Mouse (Mus musculus): ENCODE measurements around the gene Prtn3. TPM values are rescaled to one million over a fixed set of nuclear protein-coding genes. Genes with fewer than 3 reads are reported as not detected.

Prtn3 gene
- total RNA-seq, 1 experiment: 1.3 TPM

DNA sequence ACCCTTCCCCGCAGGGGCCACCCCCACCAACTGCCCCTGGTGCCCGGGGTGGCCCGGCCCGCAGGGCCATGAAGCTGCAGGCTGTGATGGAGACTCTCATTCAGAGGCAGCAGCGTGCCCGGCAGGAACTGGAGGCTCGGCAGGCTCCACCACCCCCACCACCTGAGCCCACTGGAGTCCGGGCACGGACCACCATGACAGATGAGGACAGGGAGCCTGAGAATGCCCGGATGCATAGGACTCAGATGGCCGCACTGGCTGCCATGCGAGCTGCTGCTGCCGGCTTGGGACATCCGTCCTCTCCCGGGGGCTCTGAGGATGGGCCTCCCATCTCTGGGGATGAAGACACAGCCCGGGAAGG is 56.5 kb downstream of the Prtn3 start:
- peaks cover 0 to 8% of the 10 kb centered on the region in 2 experiments; a peak in 1 of 4 replicates for H3K4me1 ChIP-seq (ENCODE audit: control insufficient read depth in 2 of 2, insufficient read depth in 2 of 2, low read length in 2 of 2, poor library complexity in 1 of 2)
- H3K4me3 ChIP-seq (ENCODE audit: insufficient read depth in 1 of 2, low read depth in 1 of 2, low read length in 2 of 2, poor library complexity in 1 of 2, severe bottlenecking in 1 of 2): no peak overlapping the region
- H3K9ac ChIP-seq (ENCODE audit: insufficient read depth, low read depth, low read length, poor library complexity, severe bottlenecking): no peak overlapping the region
- in situ Hi-C loops (cut with MboI; ENCODE audit: low sequenced_read_pairs in 2 of 2, unreplicated experiment in 2 of 2): no loop called here
- TF ChIP-seq MAFK (IDR thresholded peaks at IDR 0.05; ENCODE audit: insufficient read depth, low read depth, low read length) (no peak), ZC3H11A (IDR thresholded peaks at IDR 0.05; ENCODE audit: borderline replicate concordance, low read depth, low read length) (no peak), HCFC1 (IDR thresholded peaks at IDR 0.05; ENCODE audit: borderline replicate concordance, insufficient read depth, low read length) (no peak), ZNF384 (IDR thresholded peaks at IDR 0.05; ENCODE audit: low read depth, low read length) (no peak), CHD2 (IDR thresholded peaks at IDR 0.05; ENCODE audit: low read depth, low read length) (no peak)
- H3K36me3 ChIP-seq (ENCODE audit: control insufficient read depth, insufficient read depth, low read length, poor library complexity, severe bottlenecking): no peaks in the 10 kb centered on the region
- no peak for DNase-seq (ENCODE audit: low read depth, low spot score)
- H3K9me3 ChIP-seq (ENCODE audit: control insufficient read depth, insufficient read depth, low read depth, low read length): no peaks in the 10 kb centered on the region
- no peak overlapping the region for H3K27ac ChIP-seq (ENCODE audit: insufficient read depth, low read depth, low read length, poor library complexity, severe bottlenecking)

DNA sequence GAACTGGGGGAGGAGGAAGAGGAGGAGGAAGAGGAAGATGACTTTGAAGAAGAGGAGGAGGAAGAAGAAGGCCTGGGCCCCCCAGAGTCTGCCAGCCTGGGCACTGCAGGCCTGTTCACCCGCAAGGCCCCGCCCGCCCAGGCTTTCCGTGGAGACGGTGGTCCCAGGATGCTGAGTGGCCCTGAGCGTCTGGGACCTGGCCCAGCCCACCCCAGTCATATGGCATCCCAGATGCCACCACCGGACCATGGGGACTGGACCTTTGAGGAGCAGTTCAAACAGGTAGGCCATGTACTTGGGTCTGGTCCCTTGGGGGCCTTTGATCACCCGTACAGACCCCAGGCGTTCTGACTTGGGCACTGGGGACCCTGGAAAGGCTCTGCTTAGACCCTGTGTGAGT is 57.5 kb downstream of the Prtn3 start:
- TF ChIP-seq ZC3H11A (IDR thresholded peaks at IDR 0.05; ENCODE audit: borderline replicate concordance, low read depth, low read length) (no peak), ZNF384 (IDR thresholded peaks at IDR 0.05; ENCODE audit: low read depth, low read length) (no peak), HCFC1 (IDR thresholded peaks at IDR 0.05; ENCODE audit: borderline replicate concordance, insufficient read depth, low read length) (no peak), CHD2 (IDR thresholded peaks at IDR 0.05; ENCODE audit: low read depth, low read length) (no peak), MAFK (IDR thresholded peaks at IDR 0.05; ENCODE audit: insufficient read depth, low read depth, low read length) (no peak)
- no peak overlapping the region for H3K27ac ChIP-seq (ENCODE audit: insufficient read depth, low read depth, low read length, poor library complexity, severe bottlenecking)
- no peaks in the 10 kb centered on the region for H3K9me3 ChIP-seq (ENCODE audit: control insufficient read depth, insufficient read depth, low read depth, low read length)
- H3K4me1 ChIP-seq (ENCODE audit: control insufficient read depth in 2 of 2, insufficient read depth in 2 of 2, low read length in 2 of 2, poor library complexity in 1 of 2): peaks cover 0 to 6% of the 10 kb centered on the region in 2 experiments; a peak in 1 of 4 replicates
- H3K9ac ChIP-seq (ENCODE audit: insufficient read depth, low read depth, low read length, poor library complexity, severe bottlenecking): no peak overlapping the region
- no peak overlapping the region for H3K4me3 ChIP-seq (ENCODE audit: insufficient read depth in 1 of 2, low read depth in 1 of 2, low read length in 2 of 2, poor library complexity in 1 of 2, severe bottlenecking in 1 of 2)
- in situ Hi-C loops (cut with MboI; ENCODE audit: low sequenced_read_pairs in 2 of 2, unreplicated experiment in 2 of 2): no loop called here
- DNase-seq (ENCODE audit: low read depth, low spot score): no peak
- no peaks in the 10 kb centered on the region for H3K36me3 ChIP-seq (ENCODE audit: control insufficient read depth, insufficient read depth, low read length, poor library complexity, severe bottlenecking)

DNA sequence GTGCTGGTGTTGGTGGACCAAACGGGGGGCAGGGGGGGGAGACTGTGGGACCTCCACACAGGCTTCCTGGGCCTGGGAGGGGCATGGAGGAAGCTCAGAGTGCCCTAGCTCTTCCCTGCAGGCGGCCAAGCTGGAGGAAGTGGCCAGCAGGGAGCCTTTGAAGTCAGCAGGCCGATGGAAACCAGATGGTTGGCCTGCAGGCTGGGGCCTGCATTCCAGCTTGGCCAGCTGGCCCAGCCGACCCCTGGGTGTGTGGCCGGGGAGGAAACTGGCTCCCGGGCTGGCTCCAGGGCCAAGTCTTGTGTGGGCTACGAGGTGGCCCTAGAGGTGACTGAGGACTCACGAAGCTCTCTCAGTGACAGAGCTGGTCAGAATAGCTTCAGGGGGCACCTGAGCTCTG is 58.5 kb downstream of the Prtn3 start:
- no peaks in the 10 kb centered on the region for H3K36me3 ChIP-seq (ENCODE audit: control insufficient read depth, insufficient read depth, low read length, poor library complexity, severe bottlenecking)

More for the DNA sequence above, 58.5 kb downstream of the Prtn3 start:
- Histone ChIP-seq H3K9ac (ENCODE audit: insufficient read depth, low read depth, low read length, poor library complexity, severe bottlenecking) (no peak overlapping the region), H3K27ac (ENCODE audit: insufficient read depth, low read depth, low read length, poor library complexity, severe bottlenecking) (no peak overlapping the region), H3K9me3 (ENCODE audit: control insufficient read depth, insufficient read depth, low read depth, low read length) (no peaks in the 10 kb centered on the region), H3K4me1 (ENCODE audit: control insufficient read depth in 2 of 2, insufficient read depth in 2 of 2, low read length in 2 of 2, poor library complexity in 1 of 2) (peaks cover 0 to 6% of the 10 kb centered on the region in 2 experiments; a peak in 1 of 4 replicates), H3K4me3 (ENCODE audit: insufficient read depth in 1 of 2, low read depth in 1 of 2, low read length in 2 of 2, poor library complexity in 1 of 2, severe bottlenecking in 1 of 2) (no peak overlapping the region)
- TF ChIP-seq ZC3H11A (IDR thresholded peaks at IDR 0.05; ENCODE audit: borderline replicate concordance, low read depth, low read length): no peak
- TF ChIP-seq CHD2 (IDR thresholded peaks at IDR 0.05; ENCODE audit: low read depth, low read length): no peak
- TF ChIP-seq HCFC1 (IDR thresholded peaks at IDR 0.05; ENCODE audit: borderline replicate concordance, insufficient read depth, low read length): no peak
- TF ChIP-seq ZNF384 (IDR thresholded peaks at IDR 0.05; ENCODE audit: low read depth, low read length): no peak
- no peak for DNase-seq (ENCODE audit: low read depth, low spot score)
- in situ Hi-C loops (cut with MboI; ENCODE audit: low sequenced_read_pairs in 2 of 2, unreplicated experiment in 2 of 2): no loop called here

Other genes starting within 250 kb of the Prtn3 start
- 4.3 and 8.6 TPM in 2 replicates for gene Shc2, start 236.6 kb upstream of the Prtn3 start, total RNA-seq (2012; rRNA removed)
- not detected in 2 replicates for gene Odf3l2, start 228.7 kb upstream of the Prtn3 start, total RNA-seq (2012; rRNA removed)
- 2.7 and 6.3 TPM in 2 replicates for gene Madcam1, start 209.9 kb upstream of the Prtn3 start, total RNA-seq (2012; rRNA removed)
- 29.9 and 46.7 TPM in 2 replicates for gene Tpgs1, start 205.1 kb upstream of the Prtn3 start, total RNA-seq (2012; rRNA removed)
- 491 and 507 TPM in 2 replicates for gene Cdc34, start 192.3 kb upstream of the Prtn3 start, total RNA-seq (2012; rRNA removed)
- 2.5 and 4.5 TPM in 2 replicates for gene Gzmm, start 185.5 kb upstream of the Prtn3 start, total RNA-seq (2012; rRNA removed)
- 858 and 1,196 TPM in 2 replicates for gene Bsg, start 170.0 kb upstream of the Prtn3 start, total RNA-seq (2012; rRNA removed)
- 5.0 and 11.8 TPM in 2 replicates for gene Hcn2, start 157.8 kb upstream of the Prtn3 start, total RNA-seq (2012; rRNA removed)
- 109 and 159 TPM in 2 replicates for gene Polrmt, start 127.9 kb upstream of the Prtn3 start, total RNA-seq (2012; rRNA removed)
- 1.5 and 1.9 TPM in 2 replicates for gene Fgf22, start 119.4 kb upstream of the Prtn3 start, total RNA-seq (2012; rRNA removed)
- 66.7 and 70.8 TPM in 2 replicates for gene Rnf126, start 107.5 kb upstream of the Prtn3 start, total RNA-seq (2012; rRNA removed)
- 5.7 and 7.1 TPM in 2 replicates for gene Fstl3, start 97.2 kb upstream of the Prtn3 start, total RNA-seq (2012; rRNA removed)
- gene Prss57, start 83.5 kb upstream of the Prtn3 start, total RNA-seq (2012; rRNA removed): 0.27 and 0.37 TPM in 2 replicates
- 10.7 and 12.7 TPM in 2 replicates for gene Palm, start 80.9 kb upstream of the Prtn3 start, total RNA-seq (2012; rRNA removed)
- 1.7 and 2.2 TPM in 2 replicates for gene Misp, start 53.5 kb upstream of the Prtn3 start, total RNA-seq (2012; rRNA removed)
- gene Ptbp1, start 20.0 kb upstream of the Prtn3 start, total RNA-seq (2012; rRNA removed): 403 and 408 TPM in 2 replicates
- gene Plppr3, start 158 bp downstream of the Prtn3 start, total RNA-seq (2012; rRNA removed): 3.7 and 7.8 TPM in 2 replicates
- gene Elane, start 11.8 kb downstream of the Prtn3 start, total RNA-seq (2012; rRNA removed): not detected in 2 replicates
- gene Cfd, start 16.4 kb downstream of the Prtn3 start, total RNA-seq (2012; rRNA removed): not detected in 2 replicates
- gene Med16, start 34.4 kb downstream of the Prtn3 start, total RNA-seq (2012; rRNA removed): 21.0 and 24.9 TPM in 2 replicates
- gene Gm26602, start 36.4 kb downstream of the Prtn3 start, total RNA-seq (2012; rRNA removed): 2.3 and 8.3 TPM in 2 replicates
- 0.85 and 2.4 TPM in 2 replicates for gene Kiss1r, start 42.5 kb downstream of the Prtn3 start, total RNA-seq (2012; rRNA removed)
- gene R3hdm4, start 46.7 kb downstream of the Prtn3 start, total RNA-seq (2012; rRNA removed): 24.0 and 28.2 TPM in 2 replicates
- gene Arid3a, start 52.6 kb downstream of the Prtn3 start, total RNA-seq (2012; rRNA removed): 10.8 and 16.3 TPM in 2 replicates
- 155 and 195 TPM in 2 replicates for gene Wdr18, start 85.7 kb downstream of the Prtn3 start, total RNA-seq (2012; rRNA removed)
- gene Grin3b, start 96.2 kb downstream of the Prtn3 start, total RNA-seq (2012; rRNA removed): 0.36 and 0.74 TPM in 2 replicates
- gene Tmem259, start 109.9 kb downstream of the Prtn3 start, total RNA-seq (2012; rRNA removed): 127 and 220 TPM in 2 replicates
- 94.1 and 159 TPM in 2 replicates for gene Cnn2, start 114.1 kb downstream of the Prtn3 start, total RNA-seq (2012; rRNA removed)
- 8.8 and 18.9 TPM in 2 replicates for gene Abca7, start 122.0 kb downstream of the Prtn3 start, total RNA-seq (2012; rRNA removed)
- 17.0 and 20.9 TPM in 2 replicates for gene Arhgap45, start 142.2 kb downstream of the Prtn3 start, total RNA-seq (2012; rRNA removed)
- gene Polr2e, start 165.3 kb downstream of the Prtn3 start, total RNA-seq (2012; rRNA removed): 266 and 293 TPM in 2 replicates
- gene Gpx4, start 172.7 kb downstream of the Prtn3 start, total RNA-seq (2012; rRNA removed): 1,456 and 1,919 TPM in 2 replicates
- 36.6 and 49.3 TPM in 2 replicates for gene Sbno2, start 231.1 kb downstream of the Prtn3 start, total RNA-seq (2012; rRNA removed)
- 124 and 141 TPM in 2 replicates for gene Stk11, start 241.3 kb downstream of the Prtn3 start, total RNA-seq (2012; rRNA removed)

All from ES-E14 (cell line).